Mouse (Mus musculus) kidney, postnatal 10 days (tissue): ENCODE measurements around the gene Gsta3.
"Not testable (repeated sequence)": the region's sequence is repeated elsewhere in the genome, so short reads cannot be mapped to it uniquely, and the experiment has no call there.

Experiments used
- DNase-seq: peaks from one replicate; pipeline ENCODE4 v3.0.0; 2021; ENCODE audit warnings: mixed read lengths

Gsta3 gene

GRCm38 (mm10) chr1:21253856-21254255 lies 13.5 kb downstream of the Gsta3 start:
- no peak for DNase-seq

GRCm38 (mm10) chr1:21255625-21256345 lies 15.4 kb downstream of the Gsta3 start:
- DNase-seq = no peak

- DNase-seq = no peak
These were observed 16.0 kb downstream of the Gsta3 start for GRCm38 (mm10) chr1:21256391-21256790.

GRCm38 (mm10) chr1:21256871-21257270 lies 16.5 kb downstream of the Gsta3 start:
- DNase-seq = no peak

GRCm38 (mm10) chr1:21259981-21260380 lies 19.6 kb downstream of the Gsta3 start:
- DNase-seq = not testable (repeated sequence)

- no peak for DNase-seq
These were observed 22.0 kb downstream of the Gsta3 start for GRCm38 (mm10) chr1:21262401-21262800.

GRCm38 (mm10) chr1:21263986-21264385 lies 23.6 kb downstream of the Gsta3 start:
- no peak for DNase-seq

GRCm38 (mm10) chr1:21264747-21265146 lies 24.4 kb downstream of the Gsta3 start:
- DNase-seq = no peak

GRCm38 (mm10) chr1:21266766-21267165 lies 26.4 kb downstream of the Gsta3 start:
- no peak for DNase-seq

- not testable (repeated sequence) for DNase-seq
These were observed 27.1 kb downstream of the Gsta3 start for GRCm38 (mm10) chr1:21267466-21267865.

- peak; percentile 90 for DNase-seq
These were observed 31.1 kb downstream of the Gsta3 start for GRCm38 (mm10) chr1:21271343-21272055.

GRCm38 (mm10) chr1:21272056-21272431 lies 31.7 kb downstream of the Gsta3 start:
- peak; percentile 42 for DNase-seq

- no peak for DNase-seq
These were observed 32.7 kb downstream of the Gsta3 start for GRCm38 (mm10) chr1:21273091-21273490.

GRCm38 (mm10) chr1:21274437-21275040 lies 34.1 kb downstream of the Gsta3 start:
- no peak for DNase-seq

- not testable (repeated sequence) for DNase-seq
These were observed 35.0 kb downstream of the Gsta3 start for GRCm38 (mm10) chr1:21275366-21275765.

GRCm38 (mm10) chr1:21276158-21276557 lies 35.8 kb downstream of the Gsta3 start:
- DNase-seq = not testable (repeated sequence)

- DNase-seq = no peak
These were observed 39.9 kb downstream of the Gsta3 start for GRCm38 (mm10) chr1:21280306-21280705.

GRCm38 (mm10) chr1:21284644-21285043 lies 44.3 kb downstream of the Gsta3 start:
- DNase-seq = not testable (repeated sequence)

- no peak for DNase-seq
These were observed 51.0 kb downstream of the Gsta3 start for GRCm38 (mm10) chr1:21291394-21291793.

- DNase-seq = no peak
These were observed 52.2 kb downstream of the Gsta3 start for GRCm38 (mm10) chr1:21292590-21292989.

GRCm38 (mm10) chr1:21296169-21296568 lies 55.8 kb downstream of the Gsta3 start:
- DNase-seq = no peak

GRCm38 (mm10) chr1:21298114-21298513 lies 57.7 kb downstream of the Gsta3 start:
- DNase-seq = no peak

GRCm38 (mm10) chr1:21299826-21300225 lies 59.4 kb downstream of the Gsta3 start:
- no peak for DNase-seq

- no peak for DNase-seq
These were observed 61.3 kb downstream of the Gsta3 start for GRCm38 (mm10) chr1:21301686-21302085.
